Mouse (Mus musculus) limb, embryonic 10.5 days (tissue): ENCODE measurements around the gene Maea. TPM values are rescaled to one million over a fixed set of nuclear protein-coding genes. Genes with fewer than 3 reads are reported as not detected.
A peak's percentile ranks its signal among the peaks of the same experiment; 100 is the strongest.
"Not testable (repeated sequence)": the region's sequence is repeated elsewhere in the genome, so short reads cannot be mapped to it uniquely, and the experiment has no call there.

Source experiments
- DNase-seq: peaks from one replicate; pipeline ENCODE4 v3.0.0-alpha.2; 2017; ENCODE audit warnings: low spot score
- H3K27ac ChIP-seq: fragments of 300-500 bp; sonication (generic); 2 replicates; pipeline ENCODE4 v1.5.1; 2016; ENCODE audit warnings: mild to moderate bottlenecking
- H3K27me3 ChIP-seq: fragments of 300-500 bp; sonication (generic); 2 replicates; pipeline ENCODE4 v1.6.1; 2016; ENCODE audit warnings: low read depth, mild to moderate bottlenecking; ENCODE audit not compliant: poor library complexity, severe bottlenecking
- H3K36me3 ChIP-seq: fragments of 300-500 bp; sonication (generic); 2 replicates; pipeline ENCODE4 v1.6.1; 2016; ENCODE audit warnings: mild to moderate bottlenecking, moderate library complexity
- H3K4me1 ChIP-seq: fragments of 300-500 bp; sonication (generic); 2 replicates; pipeline ENCODE4 v1.6.1; 2016
- H3K4me3 ChIP-seq: fragments of 300-500 bp; sonication (generic); 2 replicates; pipeline ENCODE4 v1.5.1; 2016; ENCODE audit warnings: mild to moderate bottlenecking, moderate library complexity
- H3K9me3 ChIP-seq: fragments of 300-500 bp; sonication (generic); replicated peaks from 2 replicates; pipeline ENCODE4 v1.6.1; 2016; ENCODE audit warnings: mild to moderate bottlenecking
- WGBS: fragments of 180-500 bp; shearing (Covaris S2); methylation state at CpG from one replicate; pipeline ENCODE4 v1.1.7; 2016; 5-methylcytosine and 5-hydroxymethylcytosine counted together
- polyA plus RNA-seq: library from polyadenylated mRNA; unstranded; fragments of >200 nt; fragmentation: Nextera tagmentation; extraction: Ambion mirVana; gene quantifications from 2 replicates; pipeline ENCODE4 v1.2.1, GENCODE M21; 2016

Gene Maea
- 161 and 162 TPM in 2 replicates for polyA plus RNA-seq

- Histone ChIP-seq H3K36me3 (peaks cover 29% of the 10 kb centered on the region), H3K4me1 (peaks cover 20% of the 10 kb centered on the region), H3K27ac (peak within 1 kb of the TSS; percentile 94), H3K9me3 (no peaks in the 10 kb centered on the region), H3K27me3 (no peaks in the 10 kb centered on the region), H3K4me3 (peak within 1 kb of the TSS; percentile 100)
- peak; percentile 94 for DNase-seq
- under 1% methylated on average over 71 of the region's 71 CpGs for WGBS
Measured at GRCm38 (mm10) chr5:33335273-33335976, at the start of gene Maea. Gene Maea (plus strand): TSS chr5:33335509.

- Histone ChIP-seq H3K9me3 (no peaks in the 10 kb centered on the region), H3K27me3 (no peaks in the 10 kb centered on the region), H3K27ac (no peak overlapping the region), H3K36me3 (no peaks in the 10 kb centered on the region), H3K4me3 (no peak overlapping the region), H3K4me1 (0 out of 2 replicates have a peak, but pooled peaks cover 3% of the 10 kb centered on the region)
- WGBS = 72% methylated on average over 16 of the region's 16 CpGs
- DNase-seq = no peak
Measured at GRCm38 (mm10) chr5:33293796-33294430, 41.4 kb upstream of the Maea start.

GRCm38 (mm10) chr5:33297164-33297563 is 38.1 kb upstream of the Maea start:
- H3K27me3 ChIP-seq = no peaks in the 10 kb centered on the region
- no peak overlapping the region for H3K27ac ChIP-seq
- H3K36me3 ChIP-seq = no peaks in the 10 kb centered on the region
- H3K4me1 ChIP-seq = no peaks in the 10 kb centered on the region
- WGBS = 78% methylated on average over 6 of the region's 6 CpGs
- H3K9me3 ChIP-seq = no peaks in the 10 kb centered on the region
- no peak overlapping the region for H3K4me3 ChIP-seq
- no peak for DNase-seq

GRCm38 (mm10) chr5:33301801-33302200 is 33.5 kb upstream of the Maea start:
- no peak overlapping the region for H3K27ac ChIP-seq
- no peaks in the 10 kb centered on the region for H3K36me3 ChIP-seq
- no peaks in the 10 kb centered on the region for H3K9me3 ChIP-seq
- no peak for DNase-seq
- no peak overlapping the region for H3K4me3 ChIP-seq
- no peaks in the 10 kb centered on the region for H3K4me1 ChIP-seq
- no peaks in the 10 kb centered on the region for H3K27me3 ChIP-seq
- 89% methylated on average over 2 of the region's 2 CpGs for WGBS

GRCm38 (mm10) chr5:33310704-33311462 is 24.4 kb upstream of the Maea start:
- Histone ChIP-seq H3K4me3 (no peak overlapping the region), H3K27ac (no peak overlapping the region), H3K4me1 (no peaks in the 10 kb centered on the region), H3K36me3 (no peaks in the 10 kb centered on the region), H3K27me3 (no peaks in the 10 kb centered on the region), H3K9me3 (no peaks in the 10 kb centered on the region)
- no peak for DNase-seq
- 73% methylated on average over 3 of the region's 3 CpGs for WGBS

- Histone ChIP-seq H3K36me3 (no peaks in the 10 kb centered on the region), H3K4me1 (no peaks in the 10 kb centered on the region), H3K4me3 (no peak overlapping the region), H3K27me3 (no peaks in the 10 kb centered on the region), H3K9me3 (no peaks in the 10 kb centered on the region), H3K27ac (no peak overlapping the region)
- DNase-seq = no peak
- 89% methylated on average over 7 of the region's 7 CpGs for WGBS
Measured at GRCm38 (mm10) chr5:33312192-33312591, 23.1 kb upstream of the Maea start.

GRCm38 (mm10) chr5:33324491-33324890 is 10.8 kb upstream of the Maea start:
- H3K36me3 ChIP-seq = no peaks in the 10 kb centered on the region
- no peak overlapping the region for H3K4me3 ChIP-seq
- H3K27ac ChIP-seq = no peak overlapping the region
- H3K9me3 ChIP-seq = no peaks in the 10 kb centered on the region
- no peak for DNase-seq
- no peaks in the 10 kb centered on the region for H3K4me1 ChIP-seq
- no peaks in the 10 kb centered on the region for H3K27me3 ChIP-seq
- WGBS = 45% methylated on average over 2 of the region's 2 CpGs

GRCm38 (mm10) chr5:33334381-33335272 is 682 bp upstream of the Maea start:
- peak overlapping the region; percentile 100 for H3K4me3 ChIP-seq
- no peaks in the 10 kb centered on the region for H3K27me3 ChIP-seq
- H3K27ac ChIP-seq = peak overlapping the region; percentile 94
- H3K9me3 ChIP-seq = no peaks in the 10 kb centered on the region
- peaks cover 22% of the 10 kb centered on the region for H3K36me3 ChIP-seq
- 27% methylated on average over 18 of the region's 18 CpGs for WGBS
- no peak for DNase-seq
- H3K4me1 ChIP-seq = peaks cover 20% of the 10 kb centered on the region

GRCm38 (mm10) chr5:33335977-33336360 is 660 bp downstream of the Maea start:
- WGBS = under 1% methylated on average over 31 of the region's 31 CpGs
- H3K27ac ChIP-seq = peak overlapping the region; percentile 94
- peak; percentile 63 for DNase-seq

GRCm38 (mm10) chr5:33337206-33337605 is 1.9 kb downstream of the Maea start:
- WGBS = 84% methylated on average over 8 of the region's 8 CpGs
- Histone ChIP-seq H3K4me1 (peaks cover 20% of the 10 kb centered on the region), H3K27me3 (no peaks in the 10 kb centered on the region), H3K4me3 (0 out of 2 replicates have a peak overlapping the region, but pooled peaks have one; percentile 13), H3K9me3 (no peaks in the 10 kb centered on the region), H3K27ac (no peak overlapping the region), H3K36me3 (peaks cover 42% of the 10 kb centered on the region)
- DNase-seq = no peak

More at GRCm38 (mm10) chr5:33335977-33336360, 660 bp downstream of the Maea start:
- H3K4me1 ChIP-seq = peaks cover 20% of the 10 kb centered on the region
- peaks cover 32% of the 10 kb centered on the region for H3K36me3 ChIP-seq
- H3K4me3 ChIP-seq = peak overlapping the region; percentile 100
- no peaks in the 10 kb centered on the region for H3K27me3 ChIP-seq
- H3K9me3 ChIP-seq = no peaks in the 10 kb centered on the region

GRCm38 (mm10) chr5:33341165-33341564 is 5.9 kb downstream of the Maea start:
- no peak overlapping the region for H3K4me3 ChIP-seq
- H3K27me3 ChIP-seq = no peaks in the 10 kb centered on the region
- no peaks in the 10 kb centered on the region for H3K9me3 ChIP-seq
- DNase-seq = no peak
- H3K36me3 ChIP-seq = peaks cover 61% of the 10 kb centered on the region
- H3K4me1 ChIP-seq = peaks cover 11% of the 10 kb centered on the region
- WGBS = 76% methylated on average over 6 of the region's 6 CpGs
- no peak overlapping the region for H3K27ac ChIP-seq

GRCm38 (mm10) chr5:33342248-33342647 is 6.9 kb downstream of the Maea start:
- DNase-seq, H3K9me3 ChIP-seq, H3K4me1 ChIP-seq, H3K27me3 ChIP-seq, H3K4me3 ChIP-seq, H3K27ac ChIP-seq: not testable (repeated sequence)
- H3K36me3 ChIP-seq = peaks cover 65% of the 10 kb centered on the region
- WGBS = 75% methylated on average over 3 of the region's 3 CpGs
